Mouse (Mus musculus) cerebellum, postnatal 25 days (tissue): Measurements from ENCODE around the gene Hoxa4.
A peak's percentile ranks its signal among the peaks of the same experiment; 100 is the strongest.

Experiments used
- DNase-seq, 2 experiments: peaks; one replicate each; pipeline ENCODE4 v3.0.0; 2021; ENCODE audit warnings: mixed read lengths in 2 of 2

The Hoxa4 gene

GRCm38 (mm10) chr6:52228475-52229465 lies 37.2 kb upstream of the Hoxa4 start:
- no peak for DNase-seq

- no peak for DNase-seq
These were observed 36.1 kb upstream of the Hoxa4 start for GRCm38 (mm10) chr6:52227470-52228222.

- no peak for DNase-seq
These were observed 35.2 kb upstream of the Hoxa4 start for GRCm38 (mm10) chr6:52226569-52227257.

DNA sequence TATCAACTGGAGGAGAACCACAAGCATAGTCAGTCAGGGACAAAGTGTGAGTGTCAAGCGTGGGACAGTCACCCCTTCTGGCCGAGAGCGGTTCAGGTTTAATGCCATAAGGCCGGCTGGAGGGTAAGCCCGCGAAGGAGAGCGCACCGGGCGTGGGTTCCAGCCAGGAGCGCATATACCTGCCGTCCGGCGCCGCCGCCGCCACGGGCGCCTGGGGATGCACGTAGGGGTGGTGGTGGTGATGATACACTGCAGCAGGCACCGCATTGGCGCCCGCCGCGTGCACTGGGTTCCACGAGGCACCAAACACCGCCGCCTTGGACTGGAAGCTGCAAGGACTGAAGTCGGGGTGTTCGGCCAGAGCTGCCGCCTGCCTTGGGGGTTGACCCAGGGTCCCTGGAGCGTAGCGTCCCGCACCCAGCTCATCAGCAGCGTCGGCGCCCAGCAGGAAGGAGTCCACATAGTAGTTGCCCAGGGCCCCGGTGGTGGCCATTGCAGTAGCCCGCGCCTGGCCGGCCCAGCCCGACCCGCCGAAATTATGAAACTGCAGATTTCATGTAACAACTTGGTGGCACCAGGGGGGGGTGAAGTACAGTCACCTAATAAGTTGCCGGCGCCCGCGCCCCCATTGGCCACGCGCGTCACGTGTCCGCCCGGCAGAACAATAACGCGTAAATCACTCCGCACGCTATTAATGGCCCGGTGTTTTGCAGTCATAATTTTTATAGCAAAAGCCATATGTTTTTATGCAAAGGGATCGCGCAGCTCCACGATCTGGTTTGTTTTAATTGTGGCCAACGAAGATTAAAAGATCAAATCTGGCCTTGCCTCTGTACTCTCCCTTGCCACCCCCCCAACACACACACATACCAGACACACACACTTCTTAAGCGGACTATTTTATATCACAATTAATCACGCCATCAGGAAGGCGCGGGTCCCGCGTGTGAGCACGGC lies 34.3 kb upstream of the Hoxa4 start:
- no peak for DNase-seq

GRCm38 (mm10) chr6:52224895-52225611 lies 33.5 kb upstream of the Hoxa4 start:
- no peak for DNase-seq

DNA sequence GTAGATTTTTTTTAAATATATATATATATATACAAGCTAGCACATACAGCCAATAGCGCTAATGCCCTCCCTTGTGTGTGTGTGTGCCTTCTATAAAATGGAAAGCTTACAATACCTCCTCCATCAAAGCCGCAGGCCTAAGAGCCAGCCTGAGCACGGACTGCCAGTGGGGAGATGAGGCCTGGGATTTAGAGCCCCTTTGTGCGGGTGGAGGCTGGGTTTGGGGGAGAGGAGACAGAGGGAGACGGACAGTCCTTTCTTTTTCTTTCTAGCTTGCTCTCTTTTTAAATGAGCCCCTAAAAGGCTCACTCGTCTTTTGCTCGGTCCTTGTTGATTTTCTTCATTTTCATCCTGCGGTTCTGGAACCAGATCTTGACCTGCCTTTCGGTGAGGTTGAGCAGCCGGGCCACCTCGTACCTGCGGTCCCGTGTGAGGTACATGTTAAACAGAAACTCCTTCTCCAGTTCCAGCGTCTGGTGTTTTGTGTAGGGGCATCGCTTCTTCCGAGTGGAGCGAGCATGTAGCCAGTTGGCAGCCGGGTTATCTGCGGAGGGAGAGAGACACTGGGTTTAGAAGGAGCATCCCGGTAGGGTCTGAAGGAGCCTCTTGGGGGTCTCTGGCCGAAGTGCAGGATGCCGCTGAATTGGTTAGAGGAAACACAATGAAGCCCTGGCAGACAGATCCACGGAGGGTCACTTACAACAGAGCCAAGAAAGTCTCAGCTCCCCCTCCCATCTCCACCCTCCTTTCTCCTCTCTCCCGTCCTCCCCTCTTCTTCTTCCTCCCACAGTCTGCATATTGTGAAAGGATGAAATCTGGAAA lies 32.6 kb upstream of the Hoxa4 start:
- DNase-seq = no peak

DNA sequence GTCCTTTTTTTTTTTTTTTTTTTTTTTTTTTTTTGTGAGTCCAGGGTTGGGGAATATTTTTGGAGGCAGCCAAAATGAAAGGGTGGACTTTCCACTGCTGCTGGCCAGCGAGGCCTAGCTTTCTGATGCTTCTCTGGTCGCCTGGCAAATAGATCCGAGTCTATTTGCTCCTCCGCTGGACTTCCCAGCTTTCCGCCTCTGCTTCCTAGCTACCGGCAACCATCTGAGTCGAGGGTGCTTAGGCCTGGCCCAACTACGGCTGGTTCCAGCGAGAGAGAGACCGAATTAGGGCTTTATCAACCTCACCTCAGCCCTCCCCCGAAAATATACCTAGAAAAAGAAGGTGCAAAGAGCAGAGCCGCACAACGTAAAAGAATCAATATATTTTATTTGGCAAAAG lies 31.2 kb upstream of the Hoxa4 start:
- no peak for DNase-seq

DNA sequence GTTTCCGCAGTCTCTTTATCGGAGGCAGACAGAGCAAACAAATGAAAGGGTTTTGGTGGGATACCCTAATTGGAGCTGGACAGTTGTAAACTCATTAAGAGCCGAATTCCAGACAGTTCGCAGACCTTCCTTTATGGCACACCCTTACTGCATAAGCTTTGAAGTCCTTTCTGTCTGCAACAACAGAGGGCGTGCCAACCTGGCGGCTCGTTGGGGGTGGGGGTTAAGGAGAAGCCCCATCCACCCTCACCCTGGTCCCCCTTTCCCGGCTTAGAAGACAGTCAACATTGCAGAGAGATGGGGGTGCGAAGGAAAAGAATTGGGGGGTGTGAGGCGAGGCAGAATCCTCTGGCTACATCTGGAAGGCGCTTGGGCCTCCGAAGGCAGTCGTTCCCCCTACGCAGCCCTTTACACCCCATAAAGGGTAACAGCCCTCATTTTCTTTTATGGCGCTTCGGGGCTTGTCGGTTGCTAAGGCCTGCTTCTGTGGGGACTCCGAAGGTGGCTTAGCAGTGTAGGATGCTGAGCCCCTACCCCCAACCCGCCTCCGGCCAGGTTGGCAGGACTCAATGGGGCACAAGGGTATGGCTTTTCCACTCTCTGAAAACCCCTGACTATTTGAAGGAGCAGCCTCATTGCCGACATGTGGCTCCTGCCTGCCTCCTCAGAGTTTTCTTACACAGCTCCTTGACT lies 30.6 kb upstream of the Hoxa4 start:
- no peak for DNase-seq

DNA sequence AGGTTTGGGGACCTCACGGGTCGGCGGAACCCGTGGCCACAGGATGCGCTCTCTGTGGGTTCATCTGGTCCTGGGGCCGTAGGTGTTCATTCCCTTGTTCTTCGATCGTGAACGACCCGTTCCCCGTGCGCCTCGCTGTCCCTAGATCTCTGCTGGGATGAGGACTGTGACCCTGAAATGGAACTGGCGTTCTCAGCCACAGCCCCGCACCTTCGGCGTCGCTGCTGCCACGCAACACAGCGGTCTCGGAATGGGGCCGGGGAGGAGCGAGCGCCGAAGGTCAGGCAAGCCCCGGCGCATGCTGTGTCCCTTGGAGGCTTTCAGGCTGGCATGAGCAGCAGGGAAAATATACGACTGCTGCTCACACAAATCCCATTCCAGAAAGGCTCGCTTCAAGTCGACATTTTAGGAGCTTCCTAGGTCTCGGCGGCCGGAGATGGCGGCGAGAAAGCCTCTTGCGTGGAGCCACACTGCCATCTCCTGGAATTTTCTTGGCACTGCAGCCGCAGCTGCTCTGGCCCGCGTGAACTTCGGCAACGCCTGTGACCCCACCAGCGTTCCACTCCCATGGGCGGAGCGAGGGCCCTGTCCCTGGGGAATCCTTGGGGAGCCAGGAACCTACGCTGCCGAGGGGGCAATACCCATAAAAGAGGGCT lies 29.9 kb upstream of the Hoxa4 start, which contains the start of gene Hoxa7:
Hoxa7 (minus strand) TSS at position 518 of the 656 bp plus-strand sequence.
- DNase-seq = peak; percentile 89 to 90

GRCm38 (mm10) chr6:52220865-52221310 lies 29.3 kb upstream of the Hoxa4 start:
- no peak for DNase-seq

- DNase-seq = no peak
These were observed 28.7 kb upstream of the Hoxa4 start for GRCm38 (mm10) chr6:52220003-52220864.

- DNase-seq = no peak
These were observed 27.8 kb upstream of the Hoxa4 start for GRCm38 (mm10) chr6:52219234-52219942.

DNA sequence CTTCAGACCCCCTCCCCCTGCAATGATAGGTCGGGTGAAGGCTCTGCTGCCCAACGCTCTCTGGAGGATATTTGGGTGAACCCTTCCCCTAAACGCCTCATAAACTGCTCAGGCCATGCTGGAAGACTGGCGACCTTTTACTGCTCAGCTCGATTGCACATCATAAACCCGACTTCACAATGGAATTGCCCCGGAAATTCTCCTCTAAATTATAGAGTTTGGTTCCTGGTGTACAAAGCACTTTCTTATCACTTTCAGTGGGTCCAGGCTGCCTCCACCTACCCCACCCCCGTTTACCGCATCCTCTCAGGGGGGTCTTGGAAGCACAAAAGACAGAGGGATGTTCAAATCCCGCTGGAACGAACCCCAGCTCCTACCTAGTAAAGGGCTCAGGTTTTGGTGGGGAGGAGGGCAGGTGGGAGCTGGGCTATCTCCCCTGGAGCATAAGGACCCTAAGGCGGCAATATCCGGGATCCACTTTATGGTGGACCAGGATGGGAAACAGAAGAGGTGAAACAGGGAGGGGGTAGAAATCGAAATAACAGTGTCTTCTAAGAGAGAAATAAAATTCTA lies 27.2 kb upstream of the Hoxa4 start:
- DNase-seq = no peak

GRCm38 (mm10) chr6:52217895-52218642 lies 26.5 kb upstream of the Hoxa4 start:
- DNase-seq = no peak

- DNase-seq = no peak
These were observed 25.9 kb upstream of the Hoxa4 start for GRCm38 (mm10) chr6:52217459-52217768.
